Mouse (Mus musculus) stomach, postnatal 0 days (tissue): ENCODE results near the gene Tnrc6b.

Experiments used
- CTCF ChIP-seq: IDR thresholded peaks from 2 replicates; pipeline ENCODE4 v1.5.1; 2016; ENCODE audit warnings: antibody characterized with exemption, low read depth, mild to moderate bottlenecking, moderate library complexity
- EP300 ChIP-seq: optimal IDR thresholded peaks from 2 replicates; pipeline ENCODE3; 2016; ENCODE audit warnings: antibody characterized with exemption

GRCm38 (mm10) chr15:80671295-80672252 lies 39.5 kb upstream of the Tnrc6b start, which contains the start of gene Fam83f:
- TF ChIP-seq CTCF (no peak), EP300 (no peak)
